Mouse (Mus musculus): Measurements from ENCODE around the gene Speer4c. TPM values are rescaled to one million over a fixed set of nuclear protein-coding genes. Genes with fewer than 3 reads are reported as not detected.
"Not testable (repeated sequence)": the region's sequence is repeated elsewhere in the genome, so short reads cannot be mapped to it uniquely, and the experiment has no call there.

Speer4c gene
- not detected for total RNA-seq (2021)

DNA sequence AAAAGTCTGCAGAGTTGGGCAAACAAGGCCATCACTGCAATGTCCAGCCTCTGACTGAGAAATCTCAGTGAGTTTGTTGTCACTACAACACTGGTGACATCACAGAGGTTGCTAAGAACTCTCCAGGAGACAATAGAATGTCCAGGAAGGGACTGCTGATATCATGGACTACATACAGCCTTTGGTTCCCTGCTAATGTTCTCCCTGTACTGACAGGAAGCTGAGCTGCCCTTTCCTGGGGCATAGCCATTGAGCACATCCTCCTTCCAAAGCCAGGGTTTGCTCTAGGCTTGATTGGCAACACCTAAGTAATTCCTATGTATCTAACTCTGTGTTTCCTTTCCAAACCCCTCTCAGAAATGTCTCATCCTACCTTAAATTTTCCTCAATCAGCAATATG is at the start of gene Speer4c:
Speer4c (minus strand) TSS at position 101 of the 400 bp plus-strand sequence.
- intact Hi-C loops (cut with DNase I); DNase-seq: not testable (repeated sequence)

DNA sequence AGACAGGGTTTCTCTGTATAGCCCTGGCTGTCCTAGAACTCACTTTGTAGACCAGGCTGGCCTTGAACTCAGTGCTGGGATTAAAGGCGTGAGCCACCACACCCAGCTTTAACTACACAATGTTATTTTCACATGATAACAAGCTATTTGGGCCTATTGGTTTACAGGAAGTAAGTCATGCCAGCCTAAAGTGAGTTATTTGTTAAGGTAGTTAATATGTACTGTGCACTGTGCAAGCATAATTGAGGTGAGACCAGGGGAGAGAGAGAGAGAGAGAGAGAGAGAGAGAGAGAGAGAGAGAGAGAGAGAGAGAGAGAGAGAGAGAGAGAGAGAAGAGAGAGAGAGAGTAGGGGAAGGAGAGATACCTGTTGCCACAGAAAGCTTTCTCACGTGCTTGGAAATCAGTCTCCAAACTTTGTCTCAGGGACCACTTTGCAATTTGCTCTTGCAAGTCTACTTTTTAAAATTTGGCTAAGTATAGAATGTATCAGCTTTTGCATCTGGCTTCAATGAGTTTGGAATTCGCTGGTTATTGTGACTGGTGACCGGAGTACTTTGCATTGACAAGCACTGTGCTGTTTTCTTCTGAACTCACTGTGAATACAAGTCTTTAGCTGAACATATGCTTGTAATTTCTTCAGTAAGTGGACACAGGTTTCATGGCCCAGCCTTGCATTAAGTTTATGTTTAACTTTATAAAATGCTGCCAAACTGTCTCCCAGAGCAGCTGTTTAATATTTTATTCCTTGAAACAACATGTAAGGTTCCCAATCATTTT is 33.6 kb upstream of the Speer4c start:
- no peak for DNase-seq
- intact Hi-C loops (cut with DNase I): no loop called here

DNA sequence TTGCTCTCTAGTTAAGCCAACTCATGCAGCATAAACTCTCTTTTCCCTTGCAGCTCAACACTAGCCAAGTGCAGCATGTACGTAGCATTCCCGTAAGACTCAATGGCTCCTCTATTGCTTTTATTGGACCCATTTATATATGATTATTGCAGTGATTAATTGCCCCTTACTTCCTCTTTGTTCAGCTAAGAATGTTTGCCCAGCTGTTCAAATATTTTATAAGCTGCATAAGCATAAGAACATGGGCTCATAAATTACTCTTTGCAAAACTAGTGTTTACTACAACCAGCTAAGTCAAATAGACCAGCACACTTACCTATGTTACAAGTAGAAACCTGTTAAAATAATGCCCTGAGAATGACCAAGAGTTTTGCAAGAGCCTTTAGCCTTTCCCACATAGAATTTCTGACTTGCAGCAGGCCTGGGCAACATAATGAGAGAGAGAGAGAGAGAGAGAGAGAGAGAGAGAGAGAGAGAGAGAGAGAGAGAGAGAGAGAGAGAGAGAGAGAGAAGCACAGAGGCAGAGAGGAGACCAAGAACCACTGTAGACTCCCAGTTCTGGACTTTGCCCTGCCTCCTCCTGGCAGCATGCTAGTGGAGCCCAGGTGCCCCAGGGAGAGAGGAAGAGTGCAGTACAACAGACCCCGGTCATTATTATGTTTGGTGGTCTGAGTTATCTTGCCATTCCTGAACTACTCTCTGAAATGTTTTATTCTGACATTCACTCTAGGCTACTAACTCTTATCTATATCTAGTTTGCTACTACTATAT is 20.2 kb upstream of the Speer4c start:
- DNase-seq: no peak
- intact Hi-C loops (cut with DNase I): no loop called here

DNA sequence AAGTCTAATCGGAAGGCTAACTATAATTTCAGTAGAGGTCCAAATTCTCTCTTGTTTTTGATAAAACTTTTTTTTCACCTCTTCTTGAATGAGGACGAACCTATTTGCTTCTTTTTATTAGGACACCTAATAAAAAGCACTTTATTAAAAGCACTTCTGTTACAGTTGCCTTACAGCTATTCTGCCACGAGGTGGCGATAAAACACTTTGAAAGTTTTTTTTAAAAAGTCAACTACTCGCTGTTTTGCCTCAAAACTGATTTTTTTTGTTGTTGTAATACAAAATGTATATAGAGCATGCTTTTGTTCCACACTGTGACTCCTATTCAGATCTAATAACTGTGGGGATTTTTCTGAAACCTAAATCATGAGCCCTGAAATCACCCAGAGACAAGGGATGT is 11.2 kb downstream of the Speer4c start:
- DNase-seq: not testable (repeated sequence)
- intact Hi-C loops (cut with DNase I): loop anchor here (10.0 kb wide), 1 partner anchor 592 kb away; no protein-coding TSS in a partner anchor

DNA sequence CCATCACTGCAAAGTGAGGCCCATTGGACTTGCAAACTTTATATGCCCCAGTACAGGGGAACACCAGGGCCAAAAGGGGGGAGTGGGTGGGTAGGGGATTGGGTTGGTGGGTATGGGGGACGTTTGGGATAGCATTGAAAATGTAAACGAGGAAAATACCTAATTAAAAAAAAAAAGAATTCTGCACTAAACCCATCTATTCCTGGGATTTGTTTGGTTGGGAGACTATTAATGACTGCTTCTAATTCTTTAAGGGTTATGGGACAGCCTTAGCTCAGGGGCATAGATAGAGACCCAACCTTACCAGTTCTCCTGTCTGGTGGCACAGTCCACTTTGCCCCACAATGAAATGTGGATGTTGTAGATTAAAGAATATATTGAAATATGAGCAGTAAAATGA is 16.4 kb downstream of the Speer4c start:
- DNase-seq; intact Hi-C loops (cut with DNase I): not testable (repeated sequence)

DNA sequence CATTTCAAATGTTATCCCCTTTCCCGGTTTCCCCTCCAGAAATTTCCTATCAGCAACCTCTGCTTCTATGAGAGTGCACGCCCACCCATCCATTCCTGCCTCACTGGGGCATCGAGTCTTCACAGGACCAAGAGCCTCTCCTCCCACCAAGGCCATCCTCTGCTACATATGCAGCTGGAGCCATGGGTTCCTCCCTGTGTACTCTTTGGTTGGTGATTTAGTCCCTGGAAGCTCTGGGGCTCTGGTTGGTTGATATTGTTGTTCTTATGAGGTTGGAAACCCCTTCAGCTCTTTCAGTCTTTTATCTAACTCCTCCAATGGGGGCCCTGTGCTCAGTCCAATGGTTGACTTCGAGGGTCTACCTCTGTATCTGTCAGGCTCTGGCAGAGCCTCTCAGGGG is 22.2 kb downstream of the Speer4c start:
- intact Hi-C loops (cut with DNase I): not testable (repeated sequence)

DNA sequence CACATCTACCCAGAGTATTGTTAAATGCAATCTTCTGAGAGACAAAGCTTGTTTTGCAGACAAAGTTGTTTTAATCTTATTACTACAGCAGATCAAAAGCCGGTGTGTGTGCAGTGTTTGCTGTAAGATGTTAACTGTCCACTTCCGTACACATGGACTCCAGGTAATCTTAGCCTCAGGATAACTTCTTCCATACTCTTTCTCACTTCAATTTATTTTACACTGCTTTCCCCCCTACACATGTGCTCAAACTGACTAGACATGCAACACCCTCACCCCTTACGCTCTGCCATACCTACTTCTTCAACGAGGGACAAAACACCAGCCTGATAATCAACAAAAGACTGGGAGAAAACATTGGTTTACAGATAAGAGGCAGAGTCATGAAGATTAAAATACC is 23.2 kb downstream of the Speer4c start:
- DNase-seq; intact Hi-C loops (cut with DNase I): not testable (repeated sequence)

More for the DNA sequence above, 22.2 kb downstream of the Speer4c start:
- not testable (repeated sequence) for DNase-seq

DNA sequence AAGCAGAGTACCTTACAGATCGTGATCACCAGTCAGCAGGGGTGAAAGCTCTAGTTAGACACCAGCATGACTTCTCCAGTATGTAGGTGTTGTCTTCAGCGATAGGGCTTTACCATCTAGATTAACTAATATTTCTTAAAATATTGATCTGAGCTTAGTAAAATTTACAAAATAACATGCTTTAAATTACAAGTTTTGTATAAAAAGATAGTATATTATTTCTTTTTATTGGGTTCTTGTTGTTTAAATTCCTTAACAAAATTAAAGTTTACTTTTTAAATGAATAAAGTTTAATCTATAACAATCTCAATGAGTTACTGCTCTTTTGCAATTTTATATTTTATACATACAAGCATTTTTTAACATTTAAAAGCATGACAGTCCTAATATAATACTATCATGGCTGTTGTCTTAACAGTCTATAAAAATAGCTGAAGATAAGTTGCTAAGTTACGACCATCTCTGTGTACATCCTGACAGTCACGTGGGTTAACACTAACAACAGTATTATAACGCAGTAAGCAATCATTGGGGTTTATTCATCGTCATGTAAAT is 24.3 kb downstream of the Speer4c start:
- DNase-seq; intact Hi-C loops (cut with DNase I): not testable (repeated sequence)

DNA sequence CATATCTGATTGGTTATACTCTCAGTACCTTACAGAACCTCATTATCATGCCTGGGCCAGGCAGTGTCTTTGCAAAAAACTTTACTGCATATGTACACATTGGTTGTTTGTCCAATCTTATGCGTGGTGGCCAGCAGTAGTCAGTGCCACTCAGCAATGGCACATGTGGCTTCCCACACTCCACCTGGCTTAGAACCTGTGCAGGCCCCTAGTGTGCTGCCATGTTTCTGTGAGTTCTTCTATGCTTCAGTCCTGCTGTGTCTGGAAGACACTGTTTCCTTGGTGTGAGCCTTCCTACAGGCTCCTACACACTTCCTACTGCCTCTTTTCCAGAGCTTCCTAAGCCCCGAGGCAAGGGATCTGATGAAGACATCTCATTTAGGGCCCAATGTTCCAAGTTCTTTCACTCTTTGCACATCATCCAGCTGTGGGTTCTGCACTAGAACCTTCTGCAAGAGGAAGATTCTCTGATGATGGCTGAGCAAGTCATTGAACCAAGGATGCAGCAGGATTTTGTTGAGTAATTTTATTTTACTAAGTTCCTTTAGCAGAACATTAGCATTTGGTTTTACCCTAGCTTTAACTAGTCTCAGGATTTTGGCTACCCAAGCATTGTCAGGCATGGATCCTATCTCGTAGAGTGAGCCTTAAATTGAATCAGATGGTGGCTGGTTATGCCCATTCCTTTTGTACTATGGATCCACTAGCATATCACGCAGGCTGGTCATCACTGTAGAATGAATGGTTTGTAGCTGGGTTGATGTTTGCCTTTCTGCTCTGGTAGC is 25.0 kb downstream of the Speer4c start:
- intact Hi-C loops (cut with DNase I); DNase-seq: not testable (repeated sequence)

DNA sequence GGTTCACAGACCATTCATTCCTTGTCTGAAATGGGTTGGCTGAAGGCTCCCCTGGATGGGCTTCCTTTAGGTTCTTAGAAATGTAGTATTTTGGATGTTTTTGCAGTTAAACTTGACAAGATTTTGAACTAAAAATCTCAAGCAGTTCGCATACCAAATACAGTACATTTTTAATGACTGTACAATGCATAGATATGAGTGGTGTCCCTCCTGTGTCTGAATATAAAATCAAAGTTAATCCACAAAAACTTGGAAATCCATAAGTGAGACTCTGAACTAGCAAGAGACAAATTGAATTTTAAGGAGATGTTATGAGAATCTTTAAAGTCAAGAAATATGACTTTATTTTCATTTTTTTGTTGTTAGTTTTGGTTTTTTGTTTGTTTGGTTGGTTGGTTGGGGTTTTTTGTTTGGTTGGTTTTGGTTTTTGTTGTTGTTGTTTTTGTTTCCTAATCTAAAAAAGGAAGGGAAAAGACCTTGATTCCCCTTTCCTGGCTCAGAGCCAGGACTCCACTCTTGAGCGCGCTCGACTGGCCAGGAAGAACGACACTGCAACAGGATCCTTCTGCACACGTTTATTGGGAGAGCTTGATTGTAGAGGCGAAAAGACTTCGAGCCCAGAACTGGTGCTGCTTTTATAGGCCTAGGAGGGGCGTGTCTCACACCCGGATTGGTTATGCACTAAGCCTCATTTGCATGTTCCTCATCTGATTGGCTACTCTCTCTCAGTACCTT is 32.6 kb downstream of the Speer4c start:
- intact Hi-C loops (cut with DNase I): not testable (repeated sequence)

DNA sequence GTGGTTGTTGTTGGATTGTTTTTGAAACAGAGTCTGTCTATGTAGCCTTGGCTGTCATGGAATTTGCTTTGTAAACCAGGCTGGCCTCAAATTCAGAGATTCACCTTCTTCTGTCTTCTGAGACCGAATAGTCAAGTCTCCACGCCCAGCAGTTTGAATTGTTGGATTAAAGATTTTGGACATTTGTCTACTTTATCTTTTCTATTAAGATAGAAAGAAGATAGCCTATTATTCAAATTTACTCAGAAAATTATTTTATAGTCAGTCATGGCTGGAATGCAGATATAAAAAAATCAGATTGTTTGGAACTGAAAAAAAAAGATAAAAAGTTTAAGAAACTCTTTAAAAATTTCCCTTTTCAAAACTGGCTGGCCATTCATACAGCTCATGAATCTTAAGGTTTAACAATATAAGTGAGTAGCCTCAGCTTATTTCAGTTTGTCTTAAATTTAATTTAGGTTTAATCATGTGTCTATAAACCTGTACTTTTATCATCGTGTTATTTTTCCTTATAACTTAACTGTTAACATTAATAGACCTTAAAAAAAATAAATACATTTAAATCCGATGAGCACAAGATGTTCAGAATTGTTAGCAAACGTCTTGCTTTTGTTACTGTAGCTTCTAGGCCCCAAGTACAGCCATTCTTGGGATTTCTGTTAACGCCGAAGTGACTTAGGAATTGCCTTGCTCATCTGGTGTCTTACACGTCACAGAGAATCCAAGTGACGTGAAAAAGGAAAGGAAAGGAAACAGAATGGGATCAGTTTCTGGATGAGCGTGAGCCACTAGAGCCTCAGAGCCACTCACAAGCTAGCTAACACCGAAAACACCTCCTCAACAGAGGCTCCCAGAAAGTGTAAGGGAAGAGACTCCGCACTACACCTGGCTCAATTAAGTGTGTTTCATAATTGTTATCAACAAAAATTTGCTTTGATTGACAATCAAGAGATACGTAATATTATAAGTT is 33.8 kb downstream of the Speer4c start:
- intact Hi-C loops (cut with DNase I); DNase-seq: not testable (repeated sequence)

More for the DNA sequence above, 32.6 kb downstream of the Speer4c start:
- not testable (repeated sequence) for DNase-seq

DNA sequence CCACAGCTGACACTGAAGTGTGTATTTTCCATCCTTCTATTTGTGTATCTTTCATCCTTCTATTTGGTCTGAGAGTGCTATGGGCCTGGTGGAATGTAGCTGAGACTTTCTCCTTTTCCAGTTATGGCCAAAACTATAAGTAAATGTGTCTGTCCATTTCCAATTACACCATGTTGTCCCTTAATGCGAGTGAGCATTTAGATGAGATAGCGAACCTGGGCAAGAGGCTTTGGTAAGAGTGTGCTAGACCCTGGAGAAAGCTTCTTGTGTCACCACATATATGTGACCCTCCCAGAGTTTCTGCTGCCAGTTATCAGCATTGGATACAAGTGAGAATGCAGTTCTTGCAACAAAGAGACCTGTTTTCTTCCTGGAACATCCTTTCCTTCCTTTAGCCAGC is 35.2 kb downstream of the Speer4c start:
- intact Hi-C loops (cut with DNase I); DNase-seq: not testable (repeated sequence)

DNA sequence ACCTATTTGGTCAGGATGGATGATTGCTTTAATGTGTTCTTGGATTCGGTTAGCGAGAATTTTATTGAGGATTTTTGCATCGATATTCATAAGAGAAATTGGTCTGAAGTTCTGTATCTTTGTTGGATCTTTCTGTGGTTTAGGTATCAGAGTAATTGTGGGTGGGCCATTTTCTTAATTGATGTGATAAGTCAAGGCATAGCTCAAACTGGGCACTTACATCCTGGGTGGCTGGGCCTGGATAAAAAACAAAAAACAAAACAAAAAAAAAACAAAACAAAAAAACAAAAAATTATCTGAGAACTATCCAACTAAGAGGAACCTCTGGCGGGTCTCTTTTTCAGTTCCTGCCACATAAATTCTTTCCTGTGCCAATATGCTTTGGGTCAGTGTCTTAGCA is 36.3 kb downstream of the Speer4c start:
- DNase-seq; intact Hi-C loops (cut with DNase I): not testable (repeated sequence)

DNA sequence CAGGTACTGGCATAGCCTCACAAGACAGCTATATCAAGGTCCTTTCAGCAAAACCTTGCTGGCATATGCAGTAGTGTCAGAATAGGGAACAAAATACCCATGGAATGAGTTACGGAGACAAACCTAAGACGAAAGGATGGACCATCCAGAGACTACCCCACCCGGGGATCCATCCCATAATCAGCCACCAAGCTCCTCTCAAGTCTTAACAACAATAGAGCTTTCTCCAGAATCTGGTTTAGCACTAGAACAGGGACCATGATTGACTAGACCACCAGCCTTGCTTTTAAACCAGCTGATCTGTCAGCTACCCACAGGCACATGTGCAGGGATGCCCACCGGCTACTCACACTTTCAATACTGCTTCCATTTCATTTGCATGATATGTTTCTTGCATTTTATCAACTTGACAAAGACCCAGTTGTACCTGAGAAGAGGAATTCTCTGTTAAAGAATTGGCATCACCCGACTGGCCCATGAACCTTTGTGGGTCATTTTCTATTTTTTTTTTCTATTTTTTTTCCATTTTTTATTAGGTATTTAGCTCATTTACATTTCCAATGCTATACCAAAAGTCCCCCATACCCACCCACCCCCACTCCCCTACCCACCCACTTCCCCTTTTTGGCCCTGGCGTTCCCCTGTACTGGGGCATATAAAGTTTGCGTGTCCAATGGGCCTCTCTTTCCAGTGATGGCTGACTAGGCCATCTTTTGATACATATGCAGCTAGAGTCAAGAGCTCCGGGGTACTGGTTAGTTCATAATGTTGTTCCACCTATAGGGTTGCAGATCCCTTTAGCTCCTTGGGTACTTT is 39.4 kb downstream of the Speer4c start:
- DNase-seq; intact Hi-C loops (cut with DNase I): not testable (repeated sequence)

DNA sequence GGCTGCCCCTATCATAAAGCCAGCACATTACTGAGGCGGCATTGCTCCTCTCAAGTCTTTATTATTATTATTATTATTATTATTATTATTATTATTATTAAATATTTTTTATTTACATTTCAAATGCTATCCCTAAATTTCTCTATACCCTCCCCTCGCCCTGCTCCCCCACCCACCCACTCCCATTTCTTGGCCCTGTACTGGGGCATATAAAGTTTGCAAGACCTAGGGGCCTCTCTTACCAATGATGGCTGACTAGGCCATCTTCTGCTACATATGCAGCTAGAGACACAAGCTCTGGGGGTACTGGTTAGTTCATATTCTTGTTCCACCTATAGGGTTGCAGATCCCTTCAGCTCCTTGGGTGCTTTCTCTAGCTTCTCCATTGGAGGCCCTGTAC is 40.1 kb downstream of the Speer4c start:
- intact Hi-C loops (cut with DNase I); DNase-seq: not testable (repeated sequence)

DNA sequence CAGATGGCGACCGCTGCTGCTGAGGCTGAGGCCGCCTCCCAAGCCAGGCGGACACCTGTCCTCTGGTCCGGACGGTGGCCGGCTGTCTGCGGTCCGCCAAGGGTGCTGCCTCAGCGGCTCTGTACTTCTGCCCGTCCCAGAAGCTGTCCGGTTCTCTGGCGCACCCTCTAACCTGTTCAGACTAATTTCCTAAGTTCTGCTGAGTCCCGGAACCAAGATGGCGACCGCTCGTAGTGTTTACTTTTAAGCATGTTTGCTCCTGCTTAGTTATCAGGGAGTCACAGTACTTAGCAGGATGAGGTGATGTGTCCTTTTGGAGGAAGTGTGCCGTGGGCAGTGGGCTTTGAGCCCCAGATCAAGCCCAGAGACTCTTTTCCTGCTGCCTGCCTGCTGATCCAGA is 43.3 kb downstream of the Speer4c start:
- intact Hi-C loops (cut with DNase I); DNase-seq: not testable (repeated sequence)

DNA sequence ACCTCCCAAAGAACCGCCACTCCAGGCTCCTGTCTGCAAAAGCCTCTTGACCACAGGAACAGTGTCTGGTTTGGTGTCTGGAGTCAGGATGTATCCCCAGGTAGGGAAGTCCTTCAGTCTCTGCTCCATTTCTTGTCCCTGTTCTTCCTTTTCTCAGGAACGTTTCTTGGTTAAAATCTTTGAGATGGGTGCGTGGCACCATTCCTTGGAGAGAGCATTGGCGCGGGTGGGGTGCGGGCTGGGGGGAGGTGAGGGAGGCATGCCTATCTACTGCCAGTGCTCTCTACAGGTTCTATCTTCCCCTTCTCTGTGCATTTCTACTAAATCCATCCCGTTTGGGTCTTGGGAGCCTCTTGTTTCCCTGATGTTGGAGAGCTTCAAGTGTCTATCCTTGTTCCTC is 50.2 kb downstream of the Speer4c start:
- intact Hi-C loops (cut with DNase I); DNase-seq: not testable (repeated sequence)

Measured in heart, postnatal 36 days (tissue).